Mouse (Mus musculus) stomach, embryonic 14.5 days (tissue): ENCODE measurements at regions not wholly inside any gene's neighbourhood (a gene's known extent, or its start where the extent isn't known, plus 50 kb on each side); places are given as distances from the start of the nearest gene placed in this dataset.

ENCODE experiments used
- ATAC-seq: fragments of 200-750 bp; cut with Nextera tagmentation; 2 replicates; pipeline ENCODE4 v1.8.0; 2017; ENCODE audit warnings: low read depth, moderate TSS enrichment; ENCODE audit not compliant: insufficient number of reproducible peaks, insufficient read depth, low FRiP score
- H3K27ac ChIP-seq: fragments of 300-500 bp; sonication (generic); 2 replicates; pipeline ENCODE4 v1.5.1; 2014; ENCODE audit warnings: mild to moderate bottlenecking, low read length, moderate library complexity, mixed read lengths
- H3K27me3 ChIP-seq: fragments of 300-500 bp; sonication (generic); 2 replicates; pipeline ENCODE4 v1.6.1; 2014; ENCODE audit warnings: low read length, control low read depth, mixed read lengths; ENCODE audit not compliant: control insufficient read depth, insufficient read depth
- H3K36me3 ChIP-seq: fragments of 300-500 bp; sonication (generic); 2 replicates; pipeline ENCODE4 v1.6.1; 2014; ENCODE audit warnings: mild to moderate bottlenecking, control low read depth, low read length, moderate library complexity, mixed read lengths; ENCODE audit not compliant: control insufficient read depth, insufficient read depth
- H3K4me1 ChIP-seq: fragments of 300-500 bp; sonication (generic); 2 replicates; pipeline ENCODE4 v1.6.1; 2014; ENCODE audit warnings: low read length, control low read depth, mixed read lengths; ENCODE audit not compliant: control insufficient read depth, insufficient read depth
- H3K4me2 ChIP-seq: fragments of 300-500 bp; sonication (generic); replicated peaks from 2 replicates; pipeline ENCODE4 v1.6.1; 2014; ENCODE audit warnings: low read depth, low read length, control low read depth
- H3K4me3 ChIP-seq: fragments of 300-500 bp; sonication (generic); 2 replicates; pipeline ENCODE4 v1.5.1; 2014; ENCODE audit warnings: low read depth, low read length, control low read depth
- H3K9ac ChIP-seq: fragments of 300-500 bp; sonication (generic); replicated peaks from 2 replicates; pipeline ENCODE4 v1.6.1; 2014; ENCODE audit warnings: low read depth, mild to moderate bottlenecking, control low read depth, low read length, moderate library complexity, mixed read lengths
- H3K9me3 ChIP-seq: fragments of 300-500 bp; sonication (generic); 2 replicates; pipeline ENCODE4 v1.6.1; 2016; ENCODE audit warnings: low read depth, low read length, control low read depth; ENCODE audit not compliant: control insufficient read depth
- WGBS: fragments of 180-500 bp; shearing (Covaris S2); extraction: QIAGEN DNeasy Blood & Tissue Kit; methylation state at CpG from one replicate; pipeline ENCODE4 v1.1.7; 2014; 5-methylcytosine and 5-hydroxymethylcytosine counted together

DNA sequence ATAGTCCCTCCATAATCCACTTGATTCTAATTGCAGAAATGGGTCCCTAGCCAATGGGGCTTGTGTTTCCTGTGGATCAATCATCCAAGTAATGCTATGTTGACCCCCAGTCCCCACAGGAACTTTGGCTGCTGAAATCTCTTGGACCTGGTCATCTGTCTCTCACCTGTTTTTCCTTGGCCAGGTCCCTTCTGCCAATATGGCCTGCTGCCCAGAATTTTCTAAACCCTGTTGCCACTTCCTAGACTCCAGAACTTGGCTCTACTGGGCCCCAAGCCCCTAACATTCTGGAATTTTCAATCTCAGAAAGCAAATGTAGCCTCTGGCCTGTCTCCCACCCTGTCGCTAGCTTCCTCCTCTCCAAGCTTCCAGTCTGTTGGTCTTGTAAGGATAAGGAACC lies 139.6 kb downstream of the Inhbb start:
- no peaks in the 10 kb centered on the region for H3K36me3 ChIP-seq
- no peak overlapping the region for H3K4me2 ChIP-seq
- H3K4me1 ChIP-seq, result no peaks in the 10 kb centered on the region
- no peak overlapping the region for H3K27ac ChIP-seq
- 89% methylated on average over 1 of the region's 1 CpGs for WGBS
- H3K9ac ChIP-seq, result no peak overlapping the region
- no peak for ATAC-seq
- no peaks in the 10 kb centered on the region for H3K27me3 ChIP-seq
- H3K9me3 ChIP-seq, result no peaks in the 10 kb centered on the region
- no peak overlapping the region for H3K4me3 ChIP-seq

- no peaks in the 10 kb centered on the region for H3K36me3 ChIP-seq
- no peak for ATAC-seq
- 58% methylated on average over 3 of the region's 3 CpGs for WGBS
- peak overlapping the region; percentile 64 for H3K27ac ChIP-seq
- no peaks in the 10 kb centered on the region for H3K27me3 ChIP-seq
- H3K4me3 ChIP-seq, result no peak overlapping the region
- H3K9ac ChIP-seq, result no peak overlapping the region
- H3K4me1 ChIP-seq, result no peaks in the 10 kb centered on the region
- no peaks in the 10 kb centered on the region for H3K9me3 ChIP-seq
- no peak overlapping the region for H3K4me2 ChIP-seq
Observed at GRCm38 (mm10) chr1:119279261-119279660, 142.8 kb downstream of the Inhbb start.

- ATAC-seq, result peak; percentile 87
- Histone ChIP-seq H3K36me3 (no peaks in the 10 kb centered on the region), H3K4me1 (no peaks in the 10 kb centered on the region), H3K27ac (peak overlapping the region; percentile 64), H3K27me3 (no peaks in the 10 kb centered on the region), H3K4me2 (no peak overlapping the region), H3K9ac (no peak overlapping the region), H3K4me3 (no peak overlapping the region), H3K9me3 (no peaks in the 10 kb centered on the region)
- WGBS, result 63% methylated on average over 8 of the region's 8 CpGs
Observed at GRCm38 (mm10) chr1:119278528-119279201, 143.4 kb downstream of the Inhbb start.

GRCm38 (mm10) chr1:119277990-119278389 lies 144.1 kb downstream of the Inhbb start:
- H3K36me3 ChIP-seq, result no peaks in the 10 kb centered on the region
- H3K9me3 ChIP-seq, result no peaks in the 10 kb centered on the region
- H3K9ac ChIP-seq, result no peak overlapping the region
- WGBS, result 82% methylated on average over 4 of the region's 4 CpGs
- H3K4me3 ChIP-seq, result no peak overlapping the region
- H3K4me2 ChIP-seq, result no peak overlapping the region
- no peak for ATAC-seq
- no peaks in the 10 kb centered on the region for H3K27me3 ChIP-seq
- no peak overlapping the region for H3K27ac ChIP-seq
- H3K4me1 ChIP-seq, result no peaks in the 10 kb centered on the region

- H3K27me3 ChIP-seq, result no peaks in the 10 kb centered on the region
- H3K9me3 ChIP-seq, result no peaks in the 10 kb centered on the region; the same call in 1 of the 2 replicates
- H3K4me1 ChIP-seq, result no peaks in the 10 kb centered on the region
- no peaks in the 10 kb centered on the region for H3K36me3 ChIP-seq
- WGBS, result 89% methylated on average over 5 of the region's 5 CpGs
- H3K9ac ChIP-seq, result no peak overlapping the region
- ATAC-seq, result no peak
- H3K4me3 ChIP-seq, result no peak overlapping the region
- no peak overlapping the region for H3K27ac ChIP-seq
- H3K4me2 ChIP-seq, result no peak overlapping the region
Observed at GRCm38 (mm10) chr1:119266013-119266412, 156.0 kb downstream of the Inhbb start.

GRCm38 (mm10) chr1:119265192-119265891 lies 156.7 kb downstream of the Inhbb start:
- WGBS, result 77% methylated on average over 10 of the region's 10 CpGs

DNA sequence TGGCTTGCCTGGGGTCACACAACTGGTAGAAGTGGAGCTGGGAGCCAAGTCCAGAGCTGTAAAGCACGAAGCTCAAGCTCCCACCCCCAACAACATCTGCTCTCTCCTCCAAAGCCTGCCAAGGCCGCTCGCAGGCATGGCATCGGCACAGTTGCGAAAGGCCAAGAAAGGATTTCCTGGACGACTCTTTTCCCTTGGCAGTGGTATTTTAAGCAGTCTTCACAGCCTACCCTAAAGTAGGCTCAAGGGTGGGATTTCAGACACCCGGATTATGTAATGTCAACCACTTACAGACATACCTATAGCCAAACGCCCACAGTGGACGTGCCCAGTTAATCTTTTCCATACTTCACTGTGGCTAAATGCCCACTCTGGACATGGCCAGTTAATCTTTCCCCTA lies 162.6 kb downstream of the Inhbb start:
- Histone ChIP-seq H3K4me3 (no peak overlapping the region), H3K36me3 (no peaks in the 10 kb centered on the region), H3K27ac (no peak overlapping the region), H3K27me3 (no peaks in the 10 kb centered on the region), H3K9me3 (no peaks in the 10 kb centered on the region), H3K4me1 (no peaks in the 10 kb centered on the region), H3K9ac (no peak overlapping the region), H3K4me2 (no peak overlapping the region)
- WGBS, result 87% methylated on average over 9 of the region's 9 CpGs
- no peak for ATAC-seq

More at GRCm38 (mm10) chr1:119265192-119265891, 156.7 kb downstream of the Inhbb start:
- H3K9me3 ChIP-seq, result no peaks in the 10 kb centered on the region; the same call in 1 of the 2 replicates
- H3K27me3 ChIP-seq, result no peaks in the 10 kb centered on the region
- no peak overlapping the region for H3K27ac ChIP-seq
- H3K4me3 ChIP-seq, result no peak overlapping the region
- H3K36me3 ChIP-seq, result no peaks in the 10 kb centered on the region
- H3K4me2 ChIP-seq, result no peak overlapping the region
- ATAC-seq, result no peak
- no peak overlapping the region for H3K9ac ChIP-seq
- H3K4me1 ChIP-seq, result no peaks in the 10 kb centered on the region

DNA sequence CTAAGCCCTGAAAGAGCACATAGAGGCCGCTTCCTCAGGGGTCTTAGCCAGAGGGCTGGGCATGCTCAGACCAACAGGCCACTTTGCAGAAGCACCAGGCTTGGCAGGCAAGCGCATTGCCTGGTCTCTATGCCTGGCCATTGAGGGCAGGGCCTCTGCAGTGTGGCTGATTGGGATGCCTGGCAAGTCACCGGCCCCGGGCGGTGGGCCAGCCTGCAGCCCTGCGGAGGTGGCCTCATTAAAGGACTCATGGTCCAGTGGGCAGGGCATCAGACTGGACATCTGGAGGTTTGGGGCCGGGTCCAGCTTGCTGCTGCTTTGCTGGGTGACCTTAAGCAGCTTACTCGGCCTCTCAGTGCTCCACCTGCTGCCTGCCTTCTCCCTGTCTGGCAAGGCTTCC lies 165.3 kb downstream of the Inhbb start:
- Histone ChIP-seq H3K4me1 (no peaks in the 10 kb centered on the region), H3K4me3 (no peak overlapping the region), H3K27ac (no peak overlapping the region), H3K27me3 (no peaks in the 10 kb centered on the region), H3K4me2 (no peak overlapping the region), H3K36me3 (no peaks in the 10 kb centered on the region), H3K9ac (no peak overlapping the region), H3K9me3 (no peaks in the 10 kb centered on the region)
- WGBS, result 85% methylated on average over 8 of the region's 8 CpGs
- ATAC-seq, result no peak
